Mouse (Mus musculus) intestine, embryonic 14.5 days (tissue): Measurements from ENCODE around the gene Strbp. TPM values are rescaled to one million over a fixed set of nuclear protein-coding genes. Genes with fewer than 3 reads are reported as not detected.
A peak's percentile ranks its signal among the peaks of the same experiment; 100 is the strongest.
"Not testable (repeated sequence)": the region's sequence is repeated elsewhere in the genome, so short reads cannot be mapped to it uniquely, and the experiment has no call there.

ENCODE experiments used
- ATAC-seq: fragments of 200-750 bp; cut with Nextera tagmentation; replicated peaks from 2 replicates; pipeline ENCODE4 v1.8.0; 2017; ENCODE audit warnings: low read depth, moderate number of reproducible peaks, moderate TSS enrichment, moderate library complexity; ENCODE audit not compliant: low FRiP score, low TSS enrichment
- DNase-seq: peaks from one replicate; pipeline ENCODE4 v3.0.0-alpha.2; 2018; ENCODE audit warnings: low spot score
- H3K27ac ChIP-seq: fragments of 300-500 bp; sonication (generic); 2 replicates; pipeline ENCODE4 v1.5.1; 2014; ENCODE audit warnings: low read depth, mild to moderate bottlenecking, control low read depth
- H3K27me3 ChIP-seq: fragments of 300-500 bp; sonication (generic); replicated peaks from 2 replicates; pipeline ENCODE4 v1.6.1; 2014; ENCODE audit warnings: low read length, control low read depth; ENCODE audit not compliant: control insufficient read depth, insufficient read depth
- H3K36me3 ChIP-seq: fragments of 300-500 bp; sonication (generic); 2 replicates; pipeline ENCODE4 v1.6.1; 2014; ENCODE audit warnings: low read length, control low read depth; ENCODE audit not compliant: control insufficient read depth, insufficient read depth
- H3K4me1 ChIP-seq: fragments of 300-500 bp; sonication (generic); replicated peaks from 2 replicates; pipeline ENCODE4 v1.6.1; 2014; ENCODE audit warnings: low read length, control low read depth, mixed read lengths; ENCODE audit not compliant: control insufficient read depth, insufficient read depth
- H3K4me2 ChIP-seq: fragments of 300-500 bp; sonication (generic); 2 replicates; pipeline ENCODE4 v1.6.1; 2014; ENCODE audit warnings: low read length
- H3K4me3 ChIP-seq: fragments of 300-500 bp; sonication (generic); 2 replicates; pipeline ENCODE4 v1.5.1; 2014; ENCODE audit warnings: low read depth, low read length, control low read depth, mixed read lengths
- H3K9ac ChIP-seq: fragments of 300-500 bp; sonication (generic); 2 replicates; pipeline ENCODE4 v1.6.1; 2014; ENCODE audit warnings: mild to moderate bottlenecking, low read length
- H3K9me3 ChIP-seq: fragments of 300-500 bp; sonication (generic); 2 replicates; pipeline ENCODE4 v1.6.1; 2016; ENCODE audit warnings: low read length, control low read depth; ENCODE audit not compliant: control insufficient read depth
- WGBS: fragments of 180-500 bp; shearing (Covaris S2); extraction: QIAGEN DNeasy Blood & Tissue Kit; methylation state at CpG from one replicate; pipeline ENCODE4 v1.1.7; 2014; 5-methylcytosine and 5-hydroxymethylcytosine counted together
- polyA plus RNA-seq: library from polyadenylated mRNA; unstranded; fragments of >200 nt; fragmentation: Nextera tagmentation; extraction: Ambion mirVana; gene quantifications from 2 replicates; pipeline ENCODE4 v1.2.1, GENCODE M21; 2014

The Strbp gene
- polyA plus RNA-seq, 1 experiment from 2014 or later = 47.3 TPM

DNA sequence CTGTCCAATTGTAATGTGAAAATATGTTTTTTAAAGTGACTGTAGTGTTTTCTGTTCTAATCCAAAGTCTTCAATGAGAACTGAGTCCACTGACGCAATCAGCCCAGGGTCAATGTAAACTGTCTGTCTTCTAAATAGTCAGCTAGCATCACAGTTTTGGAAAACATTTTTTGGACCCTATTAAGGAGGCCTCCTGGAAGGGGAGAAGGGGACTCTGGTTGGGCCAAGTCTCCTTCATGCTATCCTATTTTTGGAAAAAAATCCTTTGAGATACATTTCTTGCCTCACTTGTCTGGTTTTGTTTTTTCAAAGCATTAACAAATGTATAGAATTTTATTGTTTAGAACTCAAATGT lies 184.4 kb downstream of the Strbp start:
- H3K9me3 ChIP-seq = no peaks in the 10 kb centered on the region
- H3K27ac ChIP-seq = no peak overlapping the region
- no peak overlapping the region for H3K9ac ChIP-seq
- 61% methylated on average over 1 of the region's 1 CpGs for WGBS
- DNase-seq (no peak), ATAC-seq (no peak)
- peaks cover 19% of the 10 kb centered on the region for H3K36me3 ChIP-seq
- no peaks in the 10 kb centered on the region for H3K27me3 ChIP-seq
- peaks cover 6% of the 10 kb centered on the region; the same call in 1 of the 2 replicates for H3K4me1 ChIP-seq
- no peak overlapping the region for H3K4me3 ChIP-seq
- H3K4me2 ChIP-seq = no peak overlapping the region

- no peak overlapping the region for H3K9ac ChIP-seq
- DNase-seq = no peak
- H3K27ac ChIP-seq = no peak overlapping the region
- no peaks in the 10 kb centered on the region for H3K27me3 ChIP-seq
- no peak overlapping the region for H3K4me3 ChIP-seq
- peaks cover 6% of the 10 kb centered on the region; the same call in 1 of the 2 replicates for H3K4me1 ChIP-seq
- peaks cover 19% of the 10 kb centered on the region for H3K36me3 ChIP-seq
- WGBS = 58% methylated on average over 4 of the region's 4 CpGs
- no peaks in the 10 kb centered on the region for H3K9me3 ChIP-seq
- no peak overlapping the region for H3K4me2 ChIP-seq
- ATAC-seq = no peak
Observed at GRCm38 (mm10) chr2:37518561-37519285, 184.9 kb downstream of the Strbp start.

GRCm38 (mm10) chr2:37516922-37517462 lies 186.7 kb downstream of the Strbp start:
- 41% methylated on average over 4 of the region's 4 CpGs for WGBS

GRCm38 (mm10) chr2:37516030-37516710 lies 187.5 kb downstream of the Strbp start, which contains the start of gene Gpr21:
Gene Gpr21 (plus strand): TSS chr2:37516332.
- no peaks in the 10 kb centered on the region for H3K9me3 ChIP-seq
- DNase-seq = no peak
- no peaks in the 10 kb centered on the region for H3K27me3 ChIP-seq
- no peak within 1 kb of the TSS for H3K4me3 ChIP-seq
- no peak within 1 kb of the TSS for H3K9ac ChIP-seq
- peak within 1 kb of the TSS; percentile 30; the same call in 1 of the 2 replicates for H3K4me2 ChIP-seq
- 35% methylated on average over 11 of the region's 11 CpGs for WGBS
- peaks cover 6% of the 10 kb centered on the region; the same call in 1 of the 2 replicates for H3K4me1 ChIP-seq
- ATAC-seq = peak; percentile 57; the same call in 1 of the 2 replicates
- peaks cover 35% of the 10 kb centered on the region for H3K36me3 ChIP-seq
- H3K27ac ChIP-seq = no peak within 1 kb of the TSS

More at GRCm38 (mm10) chr2:37516922-37517462, 186.7 kb downstream of the Strbp start:
- no peak for ATAC-seq
- H3K4me1 ChIP-seq = peaks cover 6% of the 10 kb centered on the region; the same call in 1 of the 2 replicates
- peaks cover 29% of the 10 kb centered on the region for H3K36me3 ChIP-seq
- H3K9ac ChIP-seq = no peak overlapping the region
- DNase-seq = no peak
- H3K27me3 ChIP-seq = no peaks in the 10 kb centered on the region
- H3K4me2 ChIP-seq = no peak overlapping the region
- H3K27ac ChIP-seq = no peak overlapping the region
- no peak overlapping the region for H3K4me3 ChIP-seq
- H3K9me3 ChIP-seq = no peaks in the 10 kb centered on the region

- 82% methylated on average over 4 of the region's 4 CpGs for WGBS
- no peak overlapping the region for H3K4me2 ChIP-seq
- peaks cover 4% of the 10 kb centered on the region; the same call in 1 of the 2 replicates for H3K4me1 ChIP-seq
- no peak overlapping the region for H3K27ac ChIP-seq
- no peaks in the 10 kb centered on the region for H3K27me3 ChIP-seq
- H3K9me3 ChIP-seq = no peaks in the 10 kb centered on the region
- DNase-seq (no peak), ATAC-seq (peak; percentile 76)
- H3K4me3 ChIP-seq = no peak overlapping the region
- peaks cover 55% of the 10 kb centered on the region for H3K36me3 ChIP-seq
- H3K9ac ChIP-seq = no peak overlapping the region
Observed at GRCm38 (mm10) chr2:37511134-37511901, 192.3 kb downstream of the Strbp start.

GRCm38 (mm10) chr2:37505856-37506255 lies 197.8 kb downstream of the Strbp start:
- not testable (repeated sequence) for H3K27ac ChIP-seq, H3K9me3 ChIP-seq, H3K4me3 ChIP-seq, H3K27me3 ChIP-seq, DNase-seq, H3K4me2 ChIP-seq, H3K4me1 ChIP-seq, H3K9ac ChIP-seq, ATAC-seq
- WGBS = 90% methylated on average over 2 of the region's 2 CpGs
- H3K36me3 ChIP-seq = peaks cover 68% of the 10 kb centered on the region

- no peak for ATAC-seq
Observed at GRCm38 (mm10) chr2:37497321-37497720, 206.3 kb downstream of the Strbp start.

DNA sequence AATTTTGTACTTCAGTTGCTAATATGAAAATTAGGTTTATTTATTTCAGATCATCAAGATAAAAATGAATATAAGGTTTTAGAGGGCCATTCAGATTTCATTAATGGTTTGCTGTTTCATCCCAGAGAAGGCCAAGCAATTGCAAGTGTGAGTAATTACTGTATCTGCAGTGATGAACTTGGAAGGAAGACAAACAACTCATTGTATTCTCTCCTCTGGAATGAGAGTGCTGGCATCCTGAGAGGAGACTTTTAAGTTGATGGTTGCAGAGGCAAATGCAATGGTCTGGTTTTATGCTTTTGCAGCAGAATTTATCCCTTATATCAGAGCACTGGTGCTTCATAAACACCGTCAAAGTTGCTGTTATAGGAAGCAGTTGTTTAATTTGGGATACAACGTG lies 214.7 kb downstream of the Strbp start:
- Histone ChIP-seq H3K9me3 (no peaks in the 10 kb centered on the region), H3K4me1 (no peaks in the 10 kb centered on the region), H3K27me3 (no peaks in the 10 kb centered on the region), H3K36me3 (peaks cover 84% of the 10 kb centered on the region), H3K9ac (no peak overlapping the region), H3K4me3 (no peak overlapping the region), H3K4me2 (no peak overlapping the region), H3K27ac (no peak overlapping the region)
- WGBS = 95% methylated on average over 2 of the region's 2 CpGs
- ATAC-seq (no peak), DNase-seq (no peak)

More at GRCm38 (mm10) chr2:37497321-37497720, 206.3 kb downstream of the Strbp start:
- Histone ChIP-seq H3K27ac (no peak overlapping the region), H3K4me1 (no peaks in the 10 kb centered on the region), H3K4me3 (no peak overlapping the region), H3K36me3 (peaks cover 80% of the 10 kb centered on the region), H3K4me2 (no peak overlapping the region), H3K27me3 (no peaks in the 10 kb centered on the region), H3K9me3 (no peaks in the 10 kb centered on the region), H3K9ac (no peak overlapping the region)
- no peak for DNase-seq
- WGBS = 96% methylated on average over 4 of the region's 4 CpGs
